Mouse (Mus musculus) embryonic fibroblast, embryonic 13.5 days (primary cell): ENCODE results near the gene Atp6v1g2.

Source experiments
- CTCF ChIP-seq: IDR thresholded peaks from 2 replicates; pipeline ENCODE4 v1.5.1; 2011; ENCODE audit warnings: mild to moderate bottlenecking, control low read depth, low read length, moderate library complexity, borderline replicate concordance; ENCODE audit not compliant: insufficient read depth
- POLR2A ChIP-seq: IDR thresholded peaks from 2 replicates; pipeline ENCODE4 v1.6.1; 2011; ENCODE audit warnings: low read depth, mild to moderate bottlenecking, control low read depth, low read length, moderate library complexity

DNA sequence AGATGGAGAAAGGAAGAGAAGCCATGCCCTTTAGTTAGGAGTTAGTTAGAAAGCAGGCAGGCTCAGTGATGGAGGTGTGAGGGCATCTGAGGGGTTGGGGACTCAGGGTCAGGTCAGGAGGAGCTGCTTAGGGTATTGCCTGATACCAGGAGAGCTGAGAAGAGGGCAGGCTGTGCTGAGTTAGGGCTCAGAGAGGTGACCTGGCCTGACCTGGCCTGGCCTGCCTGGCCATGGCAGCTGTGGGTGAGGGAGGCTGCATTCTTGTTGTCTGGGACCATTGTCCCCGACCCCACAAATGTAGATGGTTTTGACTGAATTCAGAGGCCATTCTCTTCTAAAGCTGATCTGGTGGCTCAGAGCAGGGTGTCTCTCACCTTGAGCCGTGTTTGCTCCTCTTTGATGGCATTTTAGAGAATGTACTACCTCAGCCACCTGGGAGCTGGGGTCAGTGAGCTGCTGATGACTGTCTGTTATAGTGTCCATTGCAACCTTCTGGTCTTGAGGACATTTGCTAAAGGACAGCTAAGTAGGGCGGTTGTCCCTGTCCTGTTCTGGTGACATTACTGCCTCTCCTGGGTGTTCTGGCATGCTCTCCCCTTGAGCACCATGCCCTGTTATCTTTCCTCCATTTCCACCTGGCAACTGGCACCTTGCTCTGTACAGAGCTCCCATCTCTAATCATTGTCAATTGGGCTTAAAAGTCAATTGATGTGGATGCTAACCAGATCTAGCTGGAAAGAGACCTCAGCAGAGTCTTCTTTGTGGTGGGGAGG is 17.1 kb downstream of the Atp6v1g2 start:
- no peak for TF ChIP-seq CTCF
- no peak for TF ChIP-seq POLR2A
